Mouse (Mus musculus): ENCODE measurements around the gene Adamts18.

Gene Adamts18

DNA sequence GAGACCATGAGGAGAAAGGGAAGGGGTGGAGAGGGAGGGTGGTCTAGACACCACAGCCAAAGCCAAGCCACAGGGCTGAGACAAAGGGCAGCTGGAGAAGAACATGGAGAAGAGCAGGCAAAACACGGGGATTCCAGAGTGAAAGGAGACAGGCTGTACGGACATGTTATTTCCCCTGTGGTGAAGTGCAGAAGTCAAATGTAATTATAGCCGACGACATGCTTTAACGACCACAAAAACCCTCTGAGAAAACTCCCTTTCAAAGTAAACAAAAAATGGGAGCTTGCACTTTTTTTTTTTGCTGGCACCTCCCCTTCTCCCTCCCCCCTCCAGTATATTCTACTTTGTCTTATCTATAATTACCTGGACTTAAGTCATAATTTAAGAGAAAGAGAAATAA, 92.7 kb downstream of the Adamts18 start:
- DNase-seq (ENCODE audit: low read depth): no peak

DNA sequence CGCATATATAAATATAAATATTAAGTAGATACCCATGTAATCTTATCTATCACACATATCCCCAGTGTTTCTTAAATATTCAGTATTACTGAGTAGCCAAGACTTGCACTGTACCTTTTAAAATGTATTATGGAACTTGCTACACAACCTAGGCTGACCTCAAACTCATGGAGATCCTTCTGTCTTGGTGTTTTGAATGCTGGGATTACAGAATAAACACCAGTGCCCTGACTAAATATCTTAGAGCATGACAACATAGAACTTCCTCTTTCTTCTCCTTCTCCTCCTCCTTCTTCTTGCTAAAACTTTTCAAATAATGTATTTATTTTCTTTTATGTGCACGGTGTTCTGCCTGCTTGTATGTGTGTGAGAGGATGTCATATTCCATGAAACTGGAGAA, 95.4 kb downstream of the Adamts18 start:
- no peak for DNase-seq (ENCODE audit: low read depth)

DNA sequence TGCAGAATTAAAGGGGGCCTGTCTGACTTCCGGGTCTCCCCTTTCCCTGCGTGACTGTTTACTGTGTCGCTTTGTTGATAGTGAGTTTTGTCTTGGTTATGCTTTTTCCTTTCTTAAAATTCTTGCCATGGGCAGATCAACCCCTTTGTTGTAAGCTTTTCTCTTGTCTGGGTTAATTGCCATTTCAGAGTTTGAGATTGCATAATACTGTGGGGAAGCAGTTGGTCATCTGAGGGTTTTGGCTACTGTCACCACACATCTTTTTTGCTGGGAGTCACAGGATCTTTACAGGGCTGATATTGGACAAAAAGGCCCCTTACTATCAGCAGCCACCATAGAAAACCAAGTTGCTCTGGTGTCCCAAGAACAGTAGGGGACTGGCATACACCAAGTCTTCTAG, 96.2 kb downstream of the Adamts18 start:
- no peak for DNase-seq (ENCODE audit: low read depth)

DNA sequence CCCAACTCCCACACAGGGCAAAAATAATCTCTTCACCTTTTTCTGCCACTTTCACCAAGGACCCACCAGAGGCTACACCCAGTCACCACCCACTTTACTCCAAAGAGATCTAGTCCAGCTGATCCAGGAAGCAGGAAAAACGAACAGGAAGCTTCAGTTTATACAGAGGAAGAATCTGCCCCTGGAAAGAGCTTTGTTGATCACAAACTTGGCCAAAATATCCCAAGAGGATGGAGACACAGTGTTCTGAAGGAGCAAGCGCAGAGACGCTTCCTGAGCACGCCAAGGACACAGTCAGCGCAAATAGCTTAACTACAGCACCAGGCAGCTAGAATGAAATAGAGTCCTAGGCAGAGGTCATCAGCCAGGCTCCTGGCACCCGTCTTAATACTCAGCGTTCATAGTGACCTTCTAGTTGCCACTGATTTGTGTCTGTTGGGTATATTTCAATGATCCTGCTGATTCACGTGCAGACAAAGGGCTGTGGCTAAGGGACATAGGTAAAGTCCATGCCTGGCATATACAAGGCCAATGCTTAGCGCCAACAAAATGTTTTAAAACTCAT, 113.0 kb downstream of the Adamts18 start:
- DNase-seq (ENCODE audit: low read depth): no peak

DNA sequence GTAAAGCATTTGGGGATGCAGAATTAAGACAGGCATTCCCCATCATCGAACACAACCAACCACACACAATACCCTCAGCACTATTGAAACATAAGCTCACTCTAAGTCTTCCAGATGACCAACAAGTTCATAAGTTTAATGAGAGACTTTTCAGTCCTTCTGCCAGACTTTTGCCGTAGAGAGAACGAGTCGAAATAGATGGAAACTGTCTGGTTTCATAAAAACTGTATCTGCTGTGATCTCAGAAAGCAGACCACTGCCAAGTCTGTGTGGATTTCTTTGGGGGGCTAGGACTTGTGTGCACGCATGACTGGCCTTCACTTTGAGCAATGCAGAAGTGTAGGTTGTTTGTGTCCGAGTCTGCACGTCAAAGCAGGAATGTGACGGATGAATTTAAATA, 123.2 kb downstream of the Adamts18 start:
- DNase-seq (ENCODE audit: low read depth): no peak

DNA sequence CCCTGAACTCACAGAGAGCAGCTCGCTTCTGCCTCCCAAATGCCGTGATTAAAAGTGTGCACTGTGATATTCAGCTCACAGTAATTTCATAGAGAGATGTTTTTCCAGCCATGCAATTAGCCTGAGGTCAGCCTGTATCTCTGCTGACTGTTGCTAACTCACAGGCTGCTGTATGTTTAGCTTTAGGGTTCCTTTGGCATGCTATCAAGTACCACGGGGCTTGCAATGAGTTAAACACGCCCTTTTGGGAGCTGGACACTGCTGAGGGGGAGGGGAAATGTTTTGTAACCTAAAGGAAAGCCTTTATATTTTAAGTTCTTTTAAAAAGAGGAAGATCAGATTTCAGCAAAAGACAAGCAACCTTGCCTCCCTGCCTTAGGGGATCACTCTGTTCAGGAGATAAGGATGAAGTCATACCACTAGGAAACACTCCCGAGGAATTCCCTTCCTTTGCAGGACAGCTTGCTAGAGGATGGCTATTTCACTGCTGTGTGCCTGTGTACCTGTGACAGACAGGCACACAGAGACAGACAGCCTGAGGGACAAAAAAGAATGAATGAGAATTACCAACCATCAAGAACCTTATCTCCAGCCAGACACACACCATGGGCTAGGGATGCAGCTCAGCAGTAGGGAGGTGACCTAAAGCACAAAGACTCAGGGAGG, 124.5 kb downstream of the Adamts18 start:
- DNase-seq (ENCODE audit: low read depth): no peak

DNA sequence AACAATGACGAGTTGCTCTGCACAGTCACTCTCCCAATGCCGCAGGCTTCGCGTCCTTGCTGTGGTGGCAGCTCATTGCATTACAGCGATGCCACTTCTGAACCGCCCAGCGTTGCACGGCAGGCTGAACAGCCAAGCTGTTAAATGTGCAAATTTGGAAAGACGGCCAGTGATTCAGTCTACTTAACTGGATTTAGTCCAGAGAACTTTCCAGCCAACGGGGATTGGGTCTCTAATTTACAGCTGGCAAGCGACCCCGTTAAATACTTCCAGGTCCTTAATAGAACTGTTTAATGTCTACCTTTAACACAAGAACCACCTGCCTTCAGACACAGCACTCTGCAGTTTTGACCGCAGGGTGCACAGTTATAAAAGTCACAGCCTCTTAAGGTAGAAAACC, 127.1 kb downstream of the Adamts18 start:
- DNase-seq (ENCODE audit: low read depth): no peak

DNA sequence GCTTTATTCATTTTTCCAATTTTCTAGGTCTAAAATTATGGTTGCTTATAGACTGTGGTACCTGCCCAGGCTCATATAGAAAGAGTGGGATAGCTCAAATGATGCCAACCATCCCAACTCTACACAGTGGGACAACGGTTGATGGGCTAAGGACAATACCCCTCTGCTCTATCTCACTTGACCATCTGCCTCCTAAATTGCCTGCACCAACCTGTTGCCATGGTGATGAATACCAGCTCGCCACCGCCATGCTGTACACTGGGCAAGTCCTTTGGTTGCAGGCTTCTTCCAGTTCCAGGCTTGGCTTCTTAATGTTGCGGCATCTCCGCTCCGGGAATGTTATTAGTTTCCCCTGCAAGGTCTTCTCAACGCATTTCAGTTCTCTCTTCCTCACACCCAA, 143.6 kb downstream of the Adamts18 start:
- DNase-seq (ENCODE audit: low read depth): no peak

DNA sequence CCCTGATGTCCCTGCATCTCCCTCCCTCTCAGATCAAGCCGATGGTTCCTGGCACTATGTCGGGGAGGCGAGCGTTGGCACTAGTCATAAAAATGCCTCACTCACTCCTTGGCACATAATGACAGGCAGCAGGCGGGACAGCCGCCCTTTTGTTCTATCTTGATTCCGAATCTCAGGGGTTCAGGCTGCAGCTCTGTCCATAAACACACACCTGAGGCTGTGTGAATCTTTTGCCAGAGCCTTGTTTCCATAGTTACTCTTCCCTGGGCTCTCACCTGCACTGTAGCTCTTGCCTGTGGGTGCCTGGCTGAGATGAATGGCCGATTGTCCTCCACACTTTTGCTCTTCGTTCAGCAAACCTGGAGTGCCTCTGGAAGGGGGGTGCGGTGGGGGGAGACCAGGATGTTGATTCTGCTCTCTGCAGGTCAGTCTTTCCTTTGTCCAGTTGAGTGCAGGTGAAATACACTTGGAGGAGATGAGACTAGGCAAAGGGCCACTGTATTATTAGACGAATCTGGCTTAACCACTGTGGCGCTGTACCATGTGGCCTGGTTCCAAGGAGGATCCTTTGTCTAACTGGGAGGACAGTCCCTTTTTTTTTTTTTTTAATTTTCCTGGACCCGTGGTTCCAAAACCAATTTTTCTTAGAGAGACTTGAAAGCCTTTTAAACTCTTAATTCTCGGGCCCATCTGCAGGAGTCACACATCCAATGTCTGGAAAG, 156.8 kb downstream of the Adamts18 start:
- no peak for DNase-seq (ENCODE audit: low read depth)

DNA sequence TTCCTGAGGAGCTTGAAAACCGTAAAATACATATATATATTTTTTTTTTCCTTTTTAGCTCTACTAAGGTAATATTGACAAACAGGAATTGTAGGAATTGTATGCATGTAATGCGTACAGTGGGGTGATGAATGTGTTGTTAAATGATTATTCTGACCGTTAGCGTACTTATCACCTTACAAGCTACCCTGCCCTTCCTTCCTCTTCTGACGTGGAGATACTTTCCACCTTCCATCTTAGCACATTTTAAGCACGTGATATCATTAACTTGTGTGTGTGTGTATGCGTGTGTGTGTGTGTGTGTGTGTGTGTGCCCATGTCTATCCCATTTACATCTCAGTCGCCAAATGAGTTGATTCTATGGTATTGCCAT, 160.0 kb downstream of the Adamts18 start:
- no peak for DNase-seq (ENCODE audit: low read depth)

DNA sequence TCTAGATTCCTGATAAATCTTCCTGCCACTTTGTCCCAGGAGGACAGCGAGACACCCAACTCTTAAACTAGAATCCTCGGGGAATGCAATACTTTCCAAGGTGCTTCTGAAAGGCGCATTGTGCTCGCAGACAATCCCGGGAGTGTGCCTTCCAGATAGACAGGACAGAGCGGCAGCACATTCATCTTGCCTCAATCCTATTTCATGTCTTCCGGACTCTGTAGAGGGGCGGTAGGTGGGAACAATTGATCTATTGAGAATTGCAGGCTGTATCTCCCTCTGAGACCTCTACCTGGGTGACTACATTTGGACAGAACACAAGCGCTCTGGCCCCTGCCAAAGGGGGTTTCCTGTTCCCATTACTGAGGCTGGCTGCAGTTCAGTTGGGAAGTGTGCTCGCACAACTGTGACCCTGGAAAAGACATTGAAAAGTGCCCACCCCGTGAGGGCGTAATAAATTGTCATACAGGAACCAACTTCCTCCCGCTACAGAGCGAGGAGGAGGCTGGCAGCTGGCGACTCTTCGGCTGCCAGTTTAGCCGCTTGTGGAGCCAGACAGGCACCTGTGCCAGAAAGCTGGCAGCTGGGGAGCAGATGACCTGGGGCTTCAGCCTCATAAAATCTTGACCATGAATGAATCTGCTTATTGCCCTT, 160.5 kb downstream of the Adamts18 start:
- DNase-seq (ENCODE audit: low read depth): no peak

DNA sequence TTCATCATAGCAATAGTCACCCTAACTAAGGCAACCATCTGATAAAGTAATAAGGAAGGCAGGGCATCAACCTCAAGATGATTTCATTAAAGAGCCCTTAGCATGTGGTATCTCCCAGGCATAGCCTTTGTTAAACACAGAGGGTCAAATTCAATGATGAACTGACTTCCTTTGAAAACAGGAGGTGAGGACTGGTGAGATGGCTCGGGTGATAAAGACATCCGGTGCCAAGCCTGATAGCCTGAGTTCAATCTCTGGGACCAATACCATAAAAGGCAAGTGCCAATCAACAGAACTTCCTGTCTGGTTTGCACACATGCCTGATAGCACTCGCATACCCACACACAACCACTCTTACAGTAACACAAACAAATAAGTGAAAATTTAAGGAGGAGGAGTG, 169.2 kb downstream of the Adamts18 start:
- DNase-seq (ENCODE audit: low read depth): no peak

DNA sequence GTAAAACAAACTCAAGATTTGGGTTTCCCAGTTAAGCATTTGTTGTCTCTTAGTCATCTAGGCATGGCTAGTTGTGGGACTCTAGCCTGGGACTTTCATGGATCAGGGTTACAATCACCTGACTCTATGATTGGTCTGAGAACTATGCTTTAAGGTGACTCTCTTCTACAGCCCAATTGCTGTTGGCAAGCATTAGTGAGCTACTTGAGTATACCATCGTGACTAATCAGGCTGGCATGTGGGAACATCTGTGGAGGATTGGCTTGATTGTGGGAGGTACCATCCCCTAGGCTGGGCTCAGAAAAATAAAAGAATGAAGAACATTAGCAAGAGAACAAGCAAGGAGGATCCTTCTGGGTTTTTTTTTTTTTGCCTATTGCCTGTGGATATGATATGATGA, 171.7 kb downstream of the Adamts18 start:
- DNase-seq (ENCODE audit: low read depth): no peak

DNA sequence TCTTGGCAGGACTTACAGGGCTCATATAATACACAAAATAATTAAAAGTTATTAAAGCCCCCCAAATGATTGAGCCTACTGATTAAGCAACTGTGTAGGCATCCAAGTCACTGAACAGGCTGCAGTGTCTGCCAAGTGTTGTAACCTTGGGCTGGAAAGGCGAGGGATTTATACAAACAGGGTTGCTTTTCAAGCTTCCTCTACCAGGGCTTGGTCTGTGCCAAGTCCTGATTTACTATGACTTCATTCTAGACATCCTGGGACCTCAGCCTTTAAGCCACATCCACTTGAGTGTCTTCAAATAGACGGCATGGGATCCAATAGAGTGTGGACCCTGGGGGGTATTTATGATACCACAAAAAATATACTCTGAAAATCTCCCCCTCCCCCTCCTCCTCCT, 173.3 kb downstream of the Adamts18 start:
- no peak for DNase-seq (ENCODE audit: low read depth)

DNA sequence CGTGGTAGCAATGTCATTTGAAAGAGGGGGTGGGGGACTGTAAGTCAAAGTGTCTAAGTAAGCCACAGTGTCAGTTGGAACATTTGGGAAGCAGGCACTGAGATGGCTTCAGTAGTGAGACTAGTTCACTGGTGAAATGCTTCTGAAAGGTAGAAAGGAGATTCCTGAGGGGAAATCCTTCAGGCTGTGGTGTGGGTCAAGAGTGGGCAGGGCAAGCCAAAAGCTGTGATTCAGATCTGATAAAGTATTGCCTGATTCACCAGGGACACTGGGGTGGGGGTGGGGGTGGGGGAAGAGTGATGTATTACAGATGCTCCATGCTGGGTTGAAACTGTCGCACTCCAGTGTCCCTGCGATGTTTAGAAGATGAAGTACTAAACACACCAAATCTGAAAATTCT, 173.9 kb downstream of the Adamts18 start:
- DNase-seq (ENCODE audit: low read depth): no peak

DNA sequence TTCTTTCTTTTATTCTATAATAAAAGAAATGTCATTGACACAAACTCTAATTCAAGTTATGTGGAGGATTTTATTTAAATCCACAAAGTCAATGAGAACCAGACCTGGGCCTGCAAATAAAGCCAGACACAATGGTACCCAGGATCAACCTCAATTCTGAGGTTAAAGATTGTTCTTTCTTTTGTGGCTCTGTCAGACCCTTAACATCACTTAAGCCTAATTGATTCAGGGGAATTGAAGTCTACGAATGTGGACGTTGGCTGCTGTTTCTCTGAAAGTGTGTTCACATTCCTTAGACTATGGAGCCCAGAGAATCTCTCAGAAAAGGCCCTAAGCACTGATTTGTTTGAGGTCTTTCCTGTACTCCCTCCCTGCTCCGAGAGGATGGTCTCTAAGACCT, 175.2 kb downstream of the Adamts18 start:
- DNase-seq (ENCODE audit: low read depth): no peak

DNA sequence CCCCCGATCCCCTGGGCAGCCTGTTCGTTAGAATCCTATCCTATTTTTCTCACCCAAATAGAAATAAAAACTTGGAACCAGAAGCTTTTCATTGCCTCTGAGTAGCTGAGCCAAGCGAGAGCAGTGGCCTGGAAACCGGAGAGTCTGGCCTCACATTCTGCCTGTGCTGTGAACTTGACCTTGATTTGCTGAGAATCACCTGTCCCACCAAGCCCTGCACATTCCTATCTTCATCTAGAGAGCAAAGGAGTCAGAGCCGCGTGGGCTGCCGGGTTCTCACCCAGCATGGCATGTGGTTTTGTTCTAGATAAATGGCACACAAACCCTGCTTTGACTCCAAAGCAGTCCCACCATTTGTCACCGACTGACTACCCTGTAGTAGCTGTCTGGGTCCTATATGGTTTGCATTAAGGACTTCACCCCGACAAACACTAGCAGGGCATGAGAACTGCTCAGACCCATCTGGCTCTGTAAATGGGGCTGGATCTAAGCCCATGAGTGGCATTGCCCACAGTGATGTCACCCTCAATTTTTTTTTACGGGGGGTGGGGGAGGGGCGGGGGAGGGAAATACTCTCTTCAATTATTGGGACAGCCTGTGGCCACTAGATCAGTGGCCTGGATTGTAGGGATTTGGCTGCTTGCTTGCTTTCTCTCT, 175.8 kb downstream of the Adamts18 start:
- no peak for DNase-seq (ENCODE audit: low read depth)

DNA sequence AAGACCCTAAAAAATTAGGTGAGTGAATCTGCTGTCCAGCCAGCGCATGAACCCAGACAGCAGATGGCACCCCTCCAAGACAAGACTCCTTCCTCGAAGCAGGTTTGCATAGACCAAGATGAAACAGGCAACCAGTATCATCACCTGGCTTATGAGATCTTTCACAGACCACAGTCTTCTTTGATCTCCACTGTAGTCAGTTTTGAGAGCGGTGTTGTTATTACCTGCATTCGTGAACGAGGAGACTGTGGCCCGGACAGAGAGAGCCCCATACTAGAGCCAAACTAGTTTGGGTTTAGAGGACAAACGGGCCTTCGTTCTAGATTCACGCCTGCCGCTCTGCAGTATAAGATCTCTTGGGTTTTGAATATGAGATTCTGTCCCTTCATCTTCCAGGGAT, 178.6 kb downstream of the Adamts18 start:
- DNase-seq (ENCODE audit: low read depth): no peak

DNA sequence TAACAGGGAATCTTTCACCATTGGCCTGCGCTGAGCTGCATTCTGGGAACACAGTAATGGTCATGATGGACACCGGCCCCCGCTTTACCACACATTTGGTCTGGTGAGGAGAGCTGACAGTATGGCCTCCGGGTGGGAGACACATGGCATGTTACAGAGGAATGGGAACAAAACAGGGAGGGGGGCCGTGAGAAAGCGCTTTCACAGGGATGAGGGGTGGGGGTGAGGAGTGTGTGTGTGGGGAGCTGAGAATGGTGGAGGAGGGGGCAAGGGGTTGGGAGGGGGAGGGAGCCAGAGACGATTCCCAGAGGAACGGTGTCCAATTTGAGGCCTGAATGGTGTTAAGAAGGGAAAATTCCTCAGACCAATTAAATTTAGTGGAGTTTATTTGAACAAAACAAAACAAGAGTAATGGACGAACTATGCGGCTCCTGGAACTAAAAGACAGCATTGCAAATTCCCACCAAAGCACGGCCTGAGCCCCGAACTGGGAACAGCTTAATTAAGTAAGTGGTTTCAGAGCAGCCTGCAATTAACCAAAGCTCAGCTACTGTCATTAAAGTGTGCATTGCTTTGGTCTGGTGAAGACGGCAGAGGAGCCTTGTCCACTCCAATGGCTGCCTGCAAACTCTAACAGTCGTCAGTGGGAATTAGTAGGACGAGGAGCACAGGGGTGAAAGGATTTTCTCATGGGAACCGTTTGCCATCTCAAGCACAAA, 181.7 kb downstream of the Adamts18 start:
- DNase-seq (ENCODE audit: low read depth): no peak

DNA sequence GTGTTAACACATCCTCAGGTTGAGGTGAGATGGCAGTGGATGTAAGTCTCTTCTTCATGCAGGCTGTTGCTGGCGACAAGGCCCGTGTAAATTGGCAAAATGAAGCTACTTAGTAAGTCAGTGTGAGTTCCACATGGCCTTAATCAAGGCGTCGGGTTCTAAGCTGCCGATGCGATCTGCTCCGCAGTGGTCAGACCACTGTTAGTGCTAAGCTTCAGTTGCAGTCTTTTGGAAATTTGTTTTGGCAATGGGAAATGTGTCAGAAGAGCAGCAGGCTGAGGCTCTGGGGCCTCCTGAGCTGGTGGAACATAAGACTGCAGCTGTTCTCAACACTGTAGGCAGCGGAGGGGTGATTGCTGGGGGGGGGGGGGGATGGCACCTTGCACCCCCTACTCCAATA, 182.6 kb downstream of the Adamts18 start:
- no peak for DNase-seq (ENCODE audit: low read depth)

DNA sequence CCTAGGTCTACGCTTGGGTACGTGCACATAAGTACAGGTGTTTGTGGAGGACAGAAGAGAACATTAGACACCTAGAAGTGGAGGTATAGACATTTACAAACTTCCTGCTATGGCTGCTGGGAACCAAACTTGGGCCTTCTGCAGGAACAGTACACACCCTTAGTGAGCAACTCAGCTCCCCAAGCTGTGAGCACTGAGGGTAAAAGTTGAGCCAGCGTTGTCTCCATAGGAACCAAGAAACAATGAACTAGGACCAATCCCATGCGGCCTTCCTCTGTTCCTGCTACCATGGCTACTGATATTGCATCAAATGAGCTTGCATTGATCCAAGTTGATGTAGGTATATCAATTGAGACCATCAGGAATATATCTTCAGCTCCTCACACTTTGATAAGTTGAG, 183.5 kb downstream of the Adamts18 start:
- no peak for DNase-seq (ENCODE audit: low read depth)

DNA sequence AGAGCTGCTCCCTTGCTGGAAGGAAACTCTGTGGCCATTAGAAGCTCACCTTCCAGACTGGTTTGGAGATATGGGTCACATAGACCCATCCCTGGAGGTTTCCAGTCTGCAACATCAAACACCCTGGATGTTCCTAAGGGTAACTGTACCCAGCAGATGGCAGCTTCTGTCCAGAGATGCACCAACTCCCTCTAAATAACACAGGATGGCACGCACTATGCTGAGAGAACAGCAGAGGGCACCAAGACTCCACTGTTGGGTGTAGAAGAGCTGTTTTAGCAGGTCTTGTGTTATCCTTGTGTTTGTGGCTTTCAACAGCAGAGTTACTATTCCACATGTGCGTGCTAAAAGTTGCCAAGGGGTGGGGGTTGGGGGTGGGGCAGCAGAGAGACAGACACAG, 184.0 kb downstream of the Adamts18 start:
- no peak for DNase-seq (ENCODE audit: low read depth)

Data from c-Kit-positive CD71-positive TER-119-negative erythroid progenitor cells, embryonic 14.5 days (primary cell).